In genomic region chr2:21060347-21060650, GRCm38 (mm10) we compare ENCODE assay signal across 11 mouse cellular contexts.
DNase-seq lines count a peak whose midpoint lies in the region; ATAC-seq and TF ChIP-seq lines count a peak whose summit lies in the region.
"Had no signal": no experiment of that assay in that cellular context is flagged by ENCODE, and none has a peak within 500 bp of the region (broad histone marks: within the 10 kb centered on the region; RNA-seq: fewer than 3 reads in every experiment).

No protein-coding gene starts in this region.

- DNase-seq in layer of hippocampus, adult 2 months (ENCODE audit: low spot score in 2 of 2): peak; percentile 24 to 55
- DNase-seq in layer of hippocampus, adult 9-11 months: no peak
- peak; percentile 42 for DNase-seq in midbrain, embryonic 10.5 days (ENCODE audit: low spot score)
- DNase-seq in layer of hippocampus, adult 11-12 months (ENCODE audit: low spot score): no peak
- no peak for DNase-seq in thymus, postnatal 36 days
- no peak for DNase-seq in yolk sac, embryonic 10.5 days (ENCODE audit: low spot score)
- DNase-seq: B cell, adult 2 months had no signal

- 24% methylated on average over 2 of the region's 2 CpGs for WGBS in forebrain, embryonic 13.5 days
- 44% methylated on average over 2 of the region's 2 CpGs for WGBS in midbrain, embryonic 10.5 days
- WGBS in neural tube, embryonic 15.5 days: 20% methylated on average over 2 of the region's 2 CpGs

- H3K4me1 ChIP-seq in forebrain, embryonic 13.5 days: peaks cover 40% of the 10 kb centered on the region
- peaks cover 19% of the 10 kb centered on the region for H3K4me1 ChIP-seq in midbrain, embryonic 10.5 days
- peaks cover 19% of the 10 kb centered on the region for H3K4me1 ChIP-seq in neural tube, embryonic 15.5 days

- no peak for TF ChIP-seq CTCF in layer of hippocampus, adult 2 months (conservative IDR thresholded peaks at IDR 0.05)

- peak overlapping the region; percentile 34 for H3K4me2 ChIP-seq in forebrain, embryonic 13.5 days
- H3K4me2 ChIP-seq in neural tube, embryonic 15.5 days: no peak overlapping the region
- H3K4me2 ChIP-seq: limb, embryonic 15.5 days had no signal

- H3K9me3 ChIP-seq in forebrain, embryonic 13.5 days (replicated peaks): 0 out of 2 replicates have a peak, but pooled peaks cover 3% of the 10 kb centered on the region
- H3K9me3 ChIP-seq in midbrain, embryonic 10.5 days (replicated peaks): no peaks in the 10 kb centered on the region
- H3K9me3 ChIP-seq in neural tube, embryonic 15.5 days (replicated peaks): no peaks in the 10 kb centered on the region
- H3K9me3 ChIP-seq: limb, embryonic 15.5 days had no signal

- H3K27me3 ChIP-seq in forebrain, embryonic 13.5 days: no peaks in the 10 kb centered on the region
- H3K27me3 ChIP-seq in midbrain, embryonic 10.5 days (ENCODE audit: low read depth, poor library complexity, severe bottlenecking): no peaks in the 10 kb centered on the region
- no peaks in the 10 kb centered on the region for H3K27me3 ChIP-seq in neural tube, embryonic 15.5 days (replicated peaks)
- H3K27me3 ChIP-seq: limb, embryonic 15.5 days had no signal

- no peaks in the 10 kb centered on the region for H3K36me3 ChIP-seq in forebrain, embryonic 13.5 days (ENCODE audit: poor library complexity, severe bottlenecking)
- no peaks in the 10 kb centered on the region for H3K36me3 ChIP-seq in midbrain, embryonic 10.5 days
- H3K36me3 ChIP-seq in neural tube, embryonic 15.5 days: no peaks in the 10 kb centered on the region
- H3K36me3 ChIP-seq: limb, embryonic 15.5 days had no signal

- peak; percentile 90 for ATAC-seq in forebrain, embryonic 13.5 days
- ATAC-seq in neural tube, embryonic 15.5 days (ENCODE audit: low FRiP score): peak; percentile 89
- ATAC-seq: lung, postnatal 0 days had no signal

- H3K4me3 ChIP-seq in layer of hippocampus, adult 2 months: no peak overlapping the region
- no peak overlapping the region for H3K4me3 ChIP-seq in forebrain, embryonic 13.5 days
- no peak overlapping the region; the same call in 1 of the 2 replicates for H3K4me3 ChIP-seq in midbrain, embryonic 10.5 days
- no peak overlapping the region for H3K4me3 ChIP-seq in neural tube, embryonic 15.5 days (replicated peaks)
- H3K4me3 ChIP-seq: limb, embryonic 15.5 days had no signal

- 0 out of 2 replicates have a peak overlapping the region, but pooled peaks have one; percentile 17 for H3K9ac ChIP-seq in forebrain, embryonic 13.5 days
- no peak overlapping the region for H3K9ac ChIP-seq in neural tube, embryonic 15.5 days (replicated peaks)
- H3K9ac ChIP-seq: limb, embryonic 15.5 days had no signal

- peak overlapping the region; percentile 79 for H3K27ac ChIP-seq in layer of hippocampus, adult 2 months
- peak overlapping the region; percentile 84 for H3K27ac ChIP-seq in forebrain, embryonic 13.5 days
- H3K27ac ChIP-seq in midbrain, embryonic 10.5 days (replicated peaks): peak overlapping the region; percentile 82
- H3K27ac ChIP-seq in neural tube, embryonic 15.5 days (replicated peaks): no peak overlapping the region
- H3K27ac ChIP-seq: limb, embryonic 15.5 days had no signal

Comparison
In these comparisons a context has a peak if more than half of its experiments do, and no peak if none do; other contexts are left out.
1. DNase-seq: peak in layer of hippocampus, adult 2 months (2 of 2) and midbrain, embryonic 10.5 days (single experiment); none in layer of hippocampus, adult 9-11 months (single experiment), layer of hippocampus, adult 11-12 months (single experiment), thymus, postnatal 36 days (0 of 2) and yolk sac, embryonic 10.5 days (single experiment).